Mouse (Mus musculus) embryonic stem cell, embryonic (primary cell): ENCODE data around the gene Nedd9.

Source experiments
- CTCF ChIA-PET, 4 experiments: fragments of 300-600 bp in 2 of 4; fragments of 350-600 bp in 2 of 4; sonication (Branson Sonifier 250); formaldehyde crosslinking; loops; one replicate each; lab custom pipeline; 2022; ENCODE audit warnings: inconsistent platforms in 2 of 4; lab: Charles Lee
- POLR2A ChIA-PET, 4 experiments: fragments of 300-600 bp in 2 of 4; fragments of 350-600 bp in 2 of 4; sonication (Branson Sonifier 250); formaldehyde crosslinking; loops; one replicate each; lab custom pipeline; 2022; ENCODE audit warnings: antibody characterized with exemption in 4 of 4, inconsistent platforms in 1 of 4; lab: Charles Lee

Gene Nedd9

GRCm38 (mm10) chr13:41461418-41461817 is 25.7 kb downstream of the Nedd9 start:
- POLR2A ChIA-PET: interaction anchor here in 2 of 4 experiments (0.5 to 0.7 kb wide), 2 partner anchors 567 to 1371 kb away, joined by 4 read pairs; no protein-coding TSS in a partner anchor

GRCm38 (mm10) chr13:41459683-41460286 is 27.4 kb downstream of the Nedd9 start:
- ChIA-PET POLR2A (interaction anchor here in 2 of 4 experiments (1.1 to 2.0 kb wide), 2 partner anchors 12 to 101 kb away, joined by 3 to 6 read pairs; no protein-coding TSS in a partner anchor), CTCF (interaction anchor here in 3 of 4 experiments (0.6 to 1.3 kb wide), 3 partner anchors 157 to 1349 kb away, joined by 3 to 4 read pairs (median 4); no protein-coding TSS in a partner anchor)

More at GRCm38 (mm10) chr13:41461418-41461817, 25.7 kb downstream of the Nedd9 start:
- CTCF ChIA-PET: interaction anchor here in 2 of 4 experiments (0.6 to 0.7 kb wide), 2 partner anchors 13 to 23 kb away, joined by 7 to 10 read pairs; no protein-coding TSS in a partner anchor

GRCm38 (mm10) chr13:41458709-41459108 is 28.5 kb downstream of the Nedd9 start:
- ChIA-PET POLR2A (interaction anchor here in 3 of 4 experiments (0.6 to 2.0 kb wide), 6 partner anchors 13 to 313 kb away, joined by 3 to 6 read pairs (median 3); no protein-coding TSS in a partner anchor), CTCF (interaction anchor here in 2 of 4 experiments (1.1 to 1.2 kb wide), 2 partner anchors 21 to 156 kb away, joined by 4 to 8 read pairs; no protein-coding TSS in a partner anchor)

GRCm38 (mm10) chr13:41457798-41458390 is 29.3 kb downstream of the Nedd9 start:
- ChIA-PET CTCF (interaction anchor here in 1 of 4 experiments (1.1 kb wide), 1 partner anchor 22 kb away, joined by 8 read pairs; no protein-coding TSS in a partner anchor), POLR2A (interaction anchor here in 3 of 4 experiments (0.6 to 2.0 kb wide), 4 partner anchors 14 to 541 kb away, joined by 3 to 6 read pairs (median 5); no protein-coding TSS in a partner anchor)

GRCm38 (mm10) chr13:41457030-41457797 is 29.9 kb downstream of the Nedd9 start:
- ChIA-PET CTCF (no interaction called here), POLR2A (interaction anchor here in 2 of 4 experiments (0.6 to 0.7 kb wide), 2 partner anchors 98 to 540 kb away, joined by 5 read pairs; no protein-coding TSS in a partner anchor)

GRCm38 (mm10) chr13:41456292-41457029 is 30.7 kb downstream of the Nedd9 start:
- ChIA-PET POLR2A (no interaction called here), CTCF (no interaction called here)

- ChIA-PET CTCF (no interaction called here), POLR2A (no interaction called here)
These were observed 33.7 kb downstream of the Nedd9 start for GRCm38 (mm10) chr13:41453227-41454193.

GRCm38 (mm10) chr13:41450821-41451220 is 36.3 kb downstream of the Nedd9 start:
- ChIA-PET POLR2A (interaction anchor here in 1 of 4 experiments (1.0 kb wide), 1 partner anchor 92 kb away, joined by 3 read pairs; no protein-coding TSS in a partner anchor), CTCF (no interaction called here)

- CTCF ChIA-PET: no interaction called here
These were observed 38.0 kb downstream of the Nedd9 start for GRCm38 (mm10) chr13:41449211-41449610.

GRCm38 (mm10) chr13:41447209-41447608 is 40.0 kb downstream of the Nedd9 start:
- ChIA-PET POLR2A (no interaction called here), CTCF (interaction anchor here in 1 of 4 experiments (0.6 kb wide), 1 partner anchor 414 kb away, joined by 11 read pairs; no protein-coding TSS in a partner anchor)

More at GRCm38 (mm10) chr13:41449211-41449610, 38.0 kb downstream of the Nedd9 start:
- POLR2A ChIA-PET: no interaction called here

GRCm38 (mm10) chr13:41446591-41446990 is 40.6 kb downstream of the Nedd9 start:
- POLR2A ChIA-PET: no interaction called here
- CTCF ChIA-PET: interaction anchor here in 1 of 4 experiments (0.6 kb wide), 1 partner anchor 415 kb away, joined by 11 read pairs; no protein-coding TSS in a partner anchor

GRCm38 (mm10) chr13:41445067-41445808 is 41.9 kb downstream of the Nedd9 start:
- CTCF ChIA-PET: no interaction called here

GRCm38 (mm10) chr13:41444230-41444629 is 42.9 kb downstream of the Nedd9 start:
- POLR2A ChIA-PET: interaction anchor here in 1 of 4 experiments (0.6 kb wide), 1 partner anchor 15 kb away, joined by 3 read pairs; no protein-coding TSS in a partner anchor
- CTCF ChIA-PET: no interaction called here

More at GRCm38 (mm10) chr13:41445067-41445808, 41.9 kb downstream of the Nedd9 start:
- POLR2A ChIA-PET: no interaction called here

GRCm38 (mm10) chr13:41442145-41442544 is 45.0 kb downstream of the Nedd9 start:
- ChIA-PET CTCF (interaction anchor here in 1 of 4 experiments (0.6 kb wide), 1 partner anchor 30 kb away, joined by 4 read pairs; no protein-coding TSS in a partner anchor), POLR2A (no interaction called here)

GRCm38 (mm10) chr13:41440205-41440604 is 47.0 kb downstream of the Nedd9 start:
- ChIA-PET POLR2A (no interaction called here), CTCF (no interaction called here)

GRCm38 (mm10) chr13:41437390-41437789 is 49.8 kb downstream of the Nedd9 start:
- CTCF ChIA-PET: no interaction called here

More at GRCm38 (mm10) chr13:41437390-41437789, 49.8 kb downstream of the Nedd9 start:
- POLR2A ChIA-PET: no interaction called here
